Mouse (Mus musculus): ENCODE results near the gene Gucd1. TPM values are rescaled to one million over a fixed set of nuclear protein-coding genes. Genes with fewer than 3 reads are reported as not detected.

Gene Gucd1
- total and polyA plus RNA-seq, 2 experiments from 2014 or later = 16.0 to 44.9 TPM

- ATAC-seq (no peak), DNase-seq (no peak)
- H3K9ac ChIP-seq = no peak overlapping the region
- H3K27ac ChIP-seq (ENCODE audit: low read depth, low read length) = no peak overlapping the region
- H3K9me3 ChIP-seq (ENCODE audit: low read length) = no peaks in the 10 kb centered on the region
- no peak overlapping the region for H3K4me2 ChIP-seq (ENCODE audit: low read depth)
- H3K4me3 ChIP-seq (ENCODE audit: low read depth, low read length) = no peak overlapping the region
- H3K4me1 ChIP-seq (ENCODE audit: insufficient read depth) = no peaks in the 10 kb centered on the region
- no peaks in the 10 kb centered on the region for H3K27me3 ChIP-seq (ENCODE audit: insufficient read depth, low read length)
- 85% methylated on average over 6 of the region's 6 CpGs for WGBS
- no peak for TF ChIP-seq CTCF (IDR thresholded peaks at IDR 0.05; ENCODE audit: low read depth)
- no peaks in the 10 kb centered on the region for H3K36me3 ChIP-seq (ENCODE audit: insufficient read depth)
These were observed 182.7 kb downstream of the Gucd1 start for GRCm38 (mm10) chr10:75335075-75335474.

- Histone ChIP-seq H3K9me3 (ENCODE audit: low read length) (no peaks in the 10 kb centered on the region), H3K27ac (ENCODE audit: low read depth, low read length) (no peak overlapping the region), H3K27me3 (ENCODE audit: insufficient read depth, low read length) (no peaks in the 10 kb centered on the region), H3K4me1 (ENCODE audit: insufficient read depth) (no peaks in the 10 kb centered on the region), H3K4me2 (ENCODE audit: low read depth) (no peak overlapping the region), H3K4me3 (ENCODE audit: low read depth, low read length) (no peak overlapping the region), H3K9ac (no peak overlapping the region), H3K36me3 (ENCODE audit: insufficient read depth) (no peaks in the 10 kb centered on the region)
- no peak for ATAC-seq
- DNase-seq = no peak
- 84% methylated on average over 7 of the region's 7 CpGs for WGBS
- no peak for TF ChIP-seq CTCF (IDR thresholded peaks at IDR 0.05; ENCODE audit: low read depth)
These were observed 183.6 kb downstream of the Gucd1 start for GRCm38 (mm10) chr10:75334175-75334574.

- no peak overlapping the region for H3K4me3 ChIP-seq (ENCODE audit: low read depth, low read length)
- no peaks in the 10 kb centered on the region for H3K27me3 ChIP-seq (ENCODE audit: insufficient read depth, low read length)
- H3K4me2 ChIP-seq (ENCODE audit: low read depth) = no peak overlapping the region
- H3K9ac ChIP-seq = no peak overlapping the region
- no peak for ATAC-seq
- H3K9me3 ChIP-seq (ENCODE audit: low read length) = no peaks in the 10 kb centered on the region
- no peaks in the 10 kb centered on the region for H3K4me1 ChIP-seq (ENCODE audit: insufficient read depth)
- 90% methylated on average over 23 of the region's 23 CpGs for WGBS
- TF ChIP-seq CTCF (IDR thresholded peaks at IDR 0.05; ENCODE audit: low read depth) = no peak
- no peak for DNase-seq
- no peak overlapping the region for H3K27ac ChIP-seq (ENCODE audit: low read depth, low read length)
- no peaks in the 10 kb centered on the region for H3K36me3 ChIP-seq (ENCODE audit: insufficient read depth)
These were observed 184.5 kb downstream of the Gucd1 start for GRCm38 (mm10) chr10:75333176-75333776.

- Histone ChIP-seq H3K27me3 (ENCODE audit: insufficient read depth, low read length) (no peaks in the 10 kb centered on the region), H3K36me3 (ENCODE audit: insufficient read depth) (no peaks in the 10 kb centered on the region), H3K4me2 (ENCODE audit: low read depth) (no peak overlapping the region), H3K9ac (no peak overlapping the region), H3K4me3 (ENCODE audit: low read depth, low read length) (no peak overlapping the region), H3K27ac (ENCODE audit: low read depth, low read length) (no peak overlapping the region), H3K9me3 (ENCODE audit: low read length) (no peaks in the 10 kb centered on the region), H3K4me1 (ENCODE audit: insufficient read depth) (peaks cover under 1% of the 10 kb centered on the region; the same call in 1 of the 2 replicates)
- ATAC-seq = no peak
- no peak for DNase-seq
- 85% methylated on average over 3 of the region's 3 CpGs for WGBS
- no peak for TF ChIP-seq CTCF (IDR thresholded peaks at IDR 0.05; ENCODE audit: low read depth)
These were observed 185.5 kb downstream of the Gucd1 start for GRCm38 (mm10) chr10:75332268-75332667.

GRCm38 (mm10) chr10:75328201-75328704 is 189.5 kb downstream of the Gucd1 start:
- WGBS = 56% methylated on average over 4 of the region's 4 CpGs
- no peaks in the 10 kb centered on the region for H3K36me3 ChIP-seq (ENCODE audit: insufficient read depth)
- H3K9me3 ChIP-seq (ENCODE audit: low read length) = no peaks in the 10 kb centered on the region
- H3K27me3 ChIP-seq (ENCODE audit: insufficient read depth, low read length) = no peaks in the 10 kb centered on the region
- H3K9ac ChIP-seq = no peak overlapping the region
- DNase-seq (no peak), ATAC-seq (no peak)
- H3K4me1 ChIP-seq (ENCODE audit: insufficient read depth) = peaks cover 3% of the 10 kb centered on the region; the same call in 1 of the 2 replicates
- no peak overlapping the region for H3K4me3 ChIP-seq (ENCODE audit: low read depth, low read length)
- TF ChIP-seq CTCF (IDR thresholded peaks at IDR 0.05; ENCODE audit: low read depth) = no peak
- no peak overlapping the region for H3K4me2 ChIP-seq (ENCODE audit: low read depth)
- no peak overlapping the region for H3K27ac ChIP-seq (ENCODE audit: low read depth, low read length)

- no peaks in the 10 kb centered on the region for H3K27me3 ChIP-seq (ENCODE audit: insufficient read depth, low read length)
- H3K9ac ChIP-seq = no peak overlapping the region
- H3K27ac ChIP-seq (ENCODE audit: low read depth, low read length) = no peak overlapping the region
- no peaks in the 10 kb centered on the region for H3K36me3 ChIP-seq (ENCODE audit: insufficient read depth)
- no peak overlapping the region for H3K4me3 ChIP-seq (ENCODE audit: low read depth, low read length)
- ATAC-seq (no peak), DNase-seq (no peak)
- no peak for TF ChIP-seq CTCF (IDR thresholded peaks at IDR 0.05; ENCODE audit: low read depth)
- H3K9me3 ChIP-seq (ENCODE audit: low read length) = no peaks in the 10 kb centered on the region
- no peak overlapping the region for H3K4me2 ChIP-seq (ENCODE audit: low read depth)
- WGBS = 71% methylated on average over 11 of the region's 11 CpGs
- peaks cover 3% of the 10 kb centered on the region; the same call in 1 of the 2 replicates for H3K4me1 ChIP-seq (ENCODE audit: insufficient read depth)
These were observed 190.7 kb downstream of the Gucd1 start for GRCm38 (mm10) chr10:75327081-75327480.

- Histone ChIP-seq H3K27me3 (ENCODE audit: insufficient read depth, low read length) (no peaks in the 10 kb centered on the region), H3K27ac (ENCODE audit: low read depth, low read length) (no peak overlapping the region), H3K4me2 (ENCODE audit: low read depth) (no peak overlapping the region), H3K4me3 (ENCODE audit: low read depth, low read length) (no peak overlapping the region), H3K4me1 (ENCODE audit: insufficient read depth) (peaks cover 3% of the 10 kb centered on the region; the same call in 1 of the 2 replicates), H3K9me3 (ENCODE audit: low read length) (no peaks in the 10 kb centered on the region), H3K9ac (no peak overlapping the region), H3K36me3 (ENCODE audit: insufficient read depth) (no peaks in the 10 kb centered on the region)
- WGBS = 74% methylated on average over 3 of the region's 3 CpGs
- ATAC-seq (no peak), DNase-seq (no peak)
- TF ChIP-seq CTCF (IDR thresholded peaks at IDR 0.05; ENCODE audit: low read depth) = no peak
These were observed 191.2 kb downstream of the Gucd1 start for GRCm38 (mm10) chr10:75326553-75326952.
